Mouse (Mus musculus) erythroblast, embryonic 14.5 days (primary cell): Measurements from ENCODE around the gene Prr15l.

Source experiments
- GATA1 ChIP-seq: IDR thresholded peaks from 2 replicates; pipeline ENCODE4 v1.6.1; 2012; ENCODE audit warnings: low read length, inconsistent platforms, mixed read lengths
- TAL1 ChIP-seq: IDR thresholded peaks from 3 replicates; pipeline ENCODE4 v1.6.1; 2012; ENCODE audit warnings: low read length, inconsistent platforms, mixed read lengths

GRCm38 (mm10) chr11:96967544-96968269, 39.8 kb downstream of the Prr15l start:
- 0 out of 2 replicates have a peak, but pooled peaks have one; percentile 35 for TF ChIP-seq GATA1
- TF ChIP-seq TAL1, result no peak
